In genomic region chr13:95820071-95820470, GRCm38 (mm10) we compare ENCODE assay signal across 14 mouse cellular contexts.
DNase-seq lines count a peak whose midpoint lies in the region; ATAC-seq lines count a peak whose summit lies in the region.
"Had no signal": no experiment of that assay in that cellular context is flagged by ENCODE, and none has a peak within 500 bp of the region (broad histone marks: within the 10 kb centered on the region; RNA-seq: fewer than 3 reads in every experiment).

No protein-coding gene starts in this region.

- intact Hi-C loops in heart, postnatal 36 days (cut with DNase I): no loop called here
- intact Hi-C loops in left cerebral cortex, postnatal 25 days (cut with DNase I): loop anchor here (5.0 kb wide), 2 partner anchors 92 to 142 kb away; no protein-coding TSS in a partner anchor

- peak; percentile 67 for DNase-seq in heart, adult 11 months
- DNase-seq in heart, postnatal 36 days: no peak
- peak; percentile 63 for DNase-seq in adrenal gland, postnatal 14 days
- DNase-seq in frontal cortex, postnatal 25 days (ENCODE audit: low spot score in 2 of 2): peak; percentile 17 to 62
- peak; percentile 70 to 96 for DNase-seq in left cerebral cortex, postnatal 25 days (ENCODE audit: low spot score in 2 of 2)
- DNase-seq in lung, postnatal 36 days: no peak
- no peak for DNase-seq in yolk sac, embryonic 10.5 days (ENCODE audit: low spot score)
- DNase-seq: gastrocnemius, postnatal 25 days; heart, postnatal 4 days; liver, postnatal 0 days; midbrain, embryonic 14.5 days; spleen, adult 18-20 months had no signal

- no peak for ATAC-seq in erythroid progenitor cell, adult 5-6 weeks (replicated peaks; ENCODE audit: low FRiP score, poor library complexity, severe bottlenecking)
- ATAC-seq: forebrain, embryonic 14.5 days; liver, postnatal 0 days had no signal

Comparison
In these comparisons a context has a peak if more than half of its experiments do, and no peak if none do; other contexts are left out.
1. DNase-seq: peak in heart, adult 11 months (single experiment), adrenal gland, postnatal 14 days (single experiment), frontal cortex, postnatal 25 days (2 of 2) and left cerebral cortex, postnatal 25 days (2 of 2); none in heart, postnatal 36 days (0 of 2), lung, postnatal 36 days (single experiment) and yolk sac, embryonic 10.5 days (single experiment).